Mouse (Mus musculus) granulocyte monocyte progenitor cell, adult 5-6 weeks (primary cell): ENCODE measurements at regions not wholly inside any gene's neighbourhood (a gene's known extent, or its start where the extent isn't known, plus 50 kb on each side); places are given as distances from the start of the nearest gene placed in this dataset.
A peak's percentile ranks its signal among the peaks of the same experiment; 100 is the strongest.

Experiments used
- ATAC-seq: replicated peaks from 2 replicates; pipeline ENCODE4 v1.8.0; 2016; ENCODE audit warnings: mild to moderate bottlenecking, moderate TSS enrichment, inconsistent platforms; ENCODE audit not compliant: poor library complexity, severe bottlenecking

DNA sequence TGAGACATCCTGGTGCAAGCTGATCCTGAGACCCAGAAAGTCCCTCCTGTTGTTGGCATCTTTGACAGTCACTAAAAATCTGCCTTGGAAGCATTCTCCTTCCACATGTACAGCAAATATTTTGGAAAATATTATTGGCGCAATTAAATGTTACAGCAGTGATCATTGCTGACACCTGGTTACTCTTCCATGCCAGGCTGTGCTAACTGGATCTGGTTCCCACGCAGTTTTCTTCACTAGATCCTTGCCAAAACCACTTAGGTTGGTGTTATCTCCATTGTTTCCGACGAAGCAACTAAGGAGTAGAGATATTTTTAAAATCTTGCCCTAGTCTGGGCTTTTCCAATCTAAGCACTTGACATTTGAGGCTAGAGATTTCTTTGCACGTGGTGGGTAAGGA is 321.8 kb upstream of the G2e3 start:
- no peak for ATAC-seq

DNA sequence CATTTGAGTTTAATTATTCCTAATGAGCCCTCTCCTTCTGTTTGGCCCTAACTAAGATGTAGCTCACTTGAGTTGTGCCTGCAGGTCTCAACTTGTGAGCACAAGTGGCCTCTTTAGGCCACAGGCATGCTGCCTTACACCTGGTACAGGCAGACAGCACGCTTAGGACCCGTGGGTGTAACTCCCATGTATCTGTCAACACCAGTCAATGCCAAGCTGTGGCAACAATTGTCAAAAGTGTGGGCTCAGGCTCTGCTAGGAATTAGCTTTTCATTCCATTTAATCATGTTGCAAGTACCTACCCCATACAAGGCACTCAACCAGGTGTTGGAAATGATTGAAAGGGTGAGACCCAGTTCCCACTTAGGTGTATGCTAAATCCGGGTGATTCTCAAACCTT is 322.3 kb upstream of the G2e3 start:
- ATAC-seq = no peak

GRCm38 (mm10) chr12:51024057-51024743 is 323.7 kb upstream of the G2e3 start:
- ATAC-seq = no peak

GRCm38 (mm10) chr12:51018185-51018584 is 329.7 kb upstream of the G2e3 start:
- ATAC-seq = no peak

DNA sequence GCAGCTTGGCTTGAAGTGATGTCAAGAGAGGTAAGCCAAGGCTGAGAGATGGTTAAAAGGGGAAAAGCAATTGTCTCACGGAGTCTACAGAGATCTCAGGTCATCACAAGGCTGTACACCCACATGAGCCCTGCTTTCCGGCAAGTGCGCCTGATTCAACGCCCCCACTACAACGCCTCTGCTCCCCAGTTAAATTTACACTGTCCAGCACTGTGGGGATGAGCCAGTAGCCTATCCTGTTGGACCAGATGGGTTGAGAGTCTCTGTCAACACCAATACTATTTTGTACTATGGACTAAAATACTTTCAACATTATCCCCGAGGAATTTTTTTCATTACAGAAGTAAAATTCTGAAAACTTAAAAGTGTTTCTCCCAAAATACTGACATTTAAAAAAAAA is 331.8 kb upstream of the G2e3 start:
- no peak for ATAC-seq

DNA sequence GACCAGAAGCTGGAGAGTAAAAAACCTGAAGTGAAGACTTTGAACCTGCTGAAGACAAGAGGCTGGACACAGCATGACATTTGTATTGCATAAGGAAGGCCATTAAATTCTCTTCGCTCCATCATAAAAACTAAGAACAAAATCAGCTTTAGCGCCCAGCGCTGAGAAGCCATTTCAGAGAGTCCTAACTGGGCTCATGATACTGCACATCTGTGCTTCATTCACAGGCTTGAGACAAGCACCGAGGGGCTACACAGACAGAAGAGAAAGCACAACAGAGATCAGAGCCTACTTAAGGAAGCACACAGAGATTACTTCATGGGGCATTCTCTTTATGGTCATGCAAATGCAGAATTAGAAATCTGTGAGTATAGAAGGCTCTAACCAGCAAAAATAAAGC is 338.2 kb upstream of the G2e3 start:
- no peak for ATAC-seq

GRCm38 (mm10) chr12:51001722-51002592 is 345.9 kb upstream of the G2e3 start:
- no peak for ATAC-seq

GRCm38 (mm10) chr12:51001096-51001495 is 346.8 kb upstream of the G2e3 start:
- ATAC-seq = no peak

DNA sequence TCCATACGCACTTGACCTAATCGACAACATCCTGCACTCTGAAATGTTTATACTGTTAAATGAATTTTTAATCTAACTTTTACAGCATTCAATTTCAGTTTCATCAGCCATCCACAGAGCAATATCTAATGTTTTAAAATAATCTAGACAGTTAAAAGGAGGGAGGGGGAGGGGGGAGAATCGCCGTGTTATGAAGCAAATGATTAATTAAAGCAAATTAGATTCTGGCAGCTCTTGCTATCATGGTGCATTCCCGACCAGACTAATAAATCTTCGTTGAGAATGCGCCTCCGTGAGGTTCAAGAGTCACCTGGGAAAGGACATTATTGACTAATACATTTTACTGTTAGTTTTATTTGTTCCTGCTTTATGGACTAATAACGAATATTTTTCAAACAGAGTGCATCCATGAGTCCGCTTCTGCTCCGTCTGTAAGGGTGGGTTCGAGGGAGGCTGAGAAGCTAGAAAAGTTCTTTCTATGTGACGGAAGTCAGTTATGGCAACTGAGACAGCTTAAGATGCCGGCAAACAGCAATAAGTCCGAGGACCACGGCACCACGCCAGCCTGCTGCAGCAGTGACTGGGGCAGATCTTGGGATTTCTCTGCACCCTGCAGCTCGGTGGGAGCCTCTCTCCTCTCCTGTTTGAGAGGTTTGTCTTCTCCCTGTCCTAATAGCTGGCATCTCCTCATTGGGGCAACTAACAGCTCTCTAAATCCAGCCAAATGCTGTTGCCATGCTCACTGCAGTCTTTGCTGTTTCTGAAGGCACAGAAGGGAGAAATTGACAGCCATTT is 347.4 kb upstream of the G2e3 start:
- no peak for ATAC-seq

- peak; percentile 46; the same call in 1 of the 2 replicates for ATAC-seq
Measured at GRCm38 (mm10) chr12:50999295-51000237, 348.3 kb upstream of the G2e3 start.

DNA sequence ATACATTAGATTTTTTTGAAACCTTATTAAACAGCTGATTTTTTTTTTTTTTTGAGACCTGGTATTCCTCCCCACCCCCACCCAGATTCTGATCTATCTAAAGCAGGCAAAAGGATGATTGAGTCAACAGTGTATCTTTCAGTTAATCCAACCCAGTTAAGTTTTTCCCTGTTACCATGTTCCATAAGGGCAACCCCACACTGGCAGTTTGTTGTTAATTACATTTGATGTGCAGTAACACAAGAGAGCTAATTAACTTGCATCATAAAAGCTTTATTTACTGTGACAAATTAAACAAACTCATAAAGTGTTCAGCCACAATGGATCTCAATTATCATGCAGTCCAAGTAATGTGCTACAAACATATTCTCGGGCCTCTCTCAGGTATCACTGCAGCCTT is 346.8 kb upstream of the Prkd1 start:
- ATAC-seq = no peak

DNA sequence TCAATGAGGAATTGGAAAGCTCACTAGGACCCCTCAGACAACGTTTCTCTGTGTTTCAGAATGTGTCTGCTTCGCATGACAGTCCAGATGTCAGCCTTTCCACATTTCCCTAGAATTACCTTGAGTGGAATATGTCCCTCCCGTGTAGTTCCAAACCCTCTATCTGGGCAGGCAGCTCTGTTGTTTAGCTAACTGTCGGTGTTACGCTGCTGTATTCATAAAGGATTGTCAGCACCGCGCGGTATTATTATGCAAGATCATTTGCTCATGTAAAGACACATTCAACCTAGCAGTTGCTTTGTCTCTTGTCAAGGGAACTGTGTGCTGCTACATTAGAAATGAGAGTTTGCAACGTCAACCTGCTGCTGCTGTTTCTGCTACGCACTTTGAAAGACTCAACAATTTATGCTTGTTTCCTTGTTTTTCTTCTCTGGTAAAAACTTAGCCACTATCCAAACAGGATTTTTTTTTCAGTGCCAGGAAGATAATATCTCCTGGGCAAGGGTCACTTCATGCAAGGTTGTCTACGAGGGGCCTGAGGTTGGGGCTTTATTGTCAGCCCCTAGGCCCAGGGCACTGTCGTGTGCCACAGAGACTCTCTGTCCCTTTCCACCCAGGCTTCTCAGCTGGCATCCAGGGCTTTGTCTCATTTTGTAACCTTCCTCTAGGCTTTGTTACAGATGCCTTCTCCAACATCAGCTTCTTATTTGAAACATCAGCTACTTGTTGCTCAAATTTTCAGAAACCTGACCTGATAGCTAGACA is 340.8 kb upstream of the Prkd1 start:
- no peak for ATAC-seq

GRCm38 (mm10) chr12:50981318-50981717 is 332.4 kb upstream of the Prkd1 start:
- ATAC-seq = no peak

DNA sequence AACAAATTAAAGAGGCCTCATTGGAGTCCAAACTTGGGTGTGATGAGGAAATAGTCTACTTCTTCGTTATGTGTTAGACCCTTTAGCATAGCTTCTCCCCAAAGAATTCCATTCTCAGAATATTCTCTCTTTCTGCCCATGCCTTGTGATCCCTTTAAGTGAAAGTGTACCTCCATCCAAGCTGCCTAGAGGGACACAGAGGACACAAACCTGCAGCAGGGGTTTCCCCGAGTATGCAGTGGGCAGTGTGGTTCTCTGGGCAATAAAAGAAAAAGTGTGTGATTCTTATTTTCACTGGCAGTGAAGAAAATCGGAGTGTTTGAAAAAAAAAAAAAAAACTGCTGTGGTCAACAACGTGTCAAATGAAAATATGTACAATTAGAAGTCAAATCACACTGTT is 331.9 kb upstream of the Prkd1 start:
- ATAC-seq = no peak

DNA sequence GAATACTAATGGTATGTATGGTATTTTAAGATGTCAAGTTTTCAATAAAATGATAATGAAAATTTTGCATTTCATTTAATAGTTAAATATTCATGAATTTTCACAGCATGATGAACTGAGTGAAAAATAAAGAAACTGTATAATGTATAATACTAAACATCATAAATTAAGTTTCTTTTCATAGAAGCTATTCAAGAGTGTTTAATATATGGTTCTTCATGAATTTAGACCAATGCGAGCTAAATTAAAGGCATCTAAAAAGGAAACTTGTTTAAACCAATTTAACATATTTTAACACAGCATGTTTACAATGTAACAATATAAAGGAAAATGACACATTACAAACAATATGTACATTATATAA is 321.8 kb upstream of the Prkd1 start:
- ATAC-seq = no peak

DNA sequence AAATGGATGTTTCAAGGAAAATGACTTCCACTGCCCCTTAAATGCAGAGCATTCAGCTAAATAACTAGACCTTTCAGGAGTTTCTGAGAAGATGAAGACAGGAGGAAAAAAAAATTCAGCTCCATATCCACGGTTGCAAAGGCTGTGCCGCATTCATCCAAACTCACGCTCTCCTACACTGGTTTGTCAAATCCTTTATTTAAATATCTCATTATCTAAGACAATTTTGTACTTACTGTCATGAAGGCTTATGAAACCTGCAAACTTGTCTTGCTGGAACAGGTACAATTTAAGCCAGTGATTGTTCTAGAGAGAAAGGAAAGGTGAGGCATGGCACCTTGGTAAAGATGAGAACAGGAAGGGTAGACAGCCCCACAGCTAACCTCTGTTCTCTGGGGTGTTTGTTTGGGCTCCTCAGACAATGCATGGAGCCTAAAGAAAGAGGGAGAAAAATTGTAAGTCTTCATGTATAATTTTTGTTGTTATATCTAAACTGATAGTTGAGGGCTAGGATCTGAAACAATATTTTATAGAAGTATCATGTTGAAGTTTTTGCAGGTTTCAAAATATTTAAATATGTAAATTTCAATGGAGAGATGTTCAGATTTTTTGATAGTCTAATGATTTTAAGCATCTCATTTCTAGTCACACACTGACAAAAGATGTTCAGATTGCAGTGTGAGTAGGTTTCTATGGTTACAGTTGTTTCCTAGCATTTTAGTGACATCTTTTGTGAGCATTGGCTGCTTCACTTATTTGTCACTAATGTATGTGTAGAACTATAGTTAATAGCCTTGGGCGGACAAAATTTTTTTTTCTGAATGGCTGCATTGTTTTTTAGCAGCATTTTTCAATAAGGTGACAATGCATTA is 321.2 kb upstream of the Prkd1 start:
- ATAC-seq = no peak

DNA sequence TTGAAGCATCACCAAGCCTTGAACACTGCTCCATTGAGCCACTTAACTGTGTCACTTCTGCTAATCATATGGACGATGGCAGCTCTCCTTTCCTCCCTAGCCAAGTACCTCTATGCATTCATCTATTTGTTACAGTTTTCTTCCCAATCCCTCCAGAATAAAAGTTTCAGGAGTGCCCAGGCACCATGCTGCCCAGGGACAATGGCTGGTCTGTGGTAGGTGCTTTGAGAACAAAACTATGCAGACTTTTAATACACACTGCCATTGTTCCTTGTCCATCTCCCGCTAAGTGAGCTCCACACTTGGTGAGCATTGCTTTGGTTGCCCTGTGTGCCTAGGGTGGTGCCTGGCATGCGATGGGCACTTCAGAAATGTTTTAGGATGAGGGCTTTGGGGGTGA is 320.5 kb upstream of the Prkd1 start:
- ATAC-seq = no peak

DNA sequence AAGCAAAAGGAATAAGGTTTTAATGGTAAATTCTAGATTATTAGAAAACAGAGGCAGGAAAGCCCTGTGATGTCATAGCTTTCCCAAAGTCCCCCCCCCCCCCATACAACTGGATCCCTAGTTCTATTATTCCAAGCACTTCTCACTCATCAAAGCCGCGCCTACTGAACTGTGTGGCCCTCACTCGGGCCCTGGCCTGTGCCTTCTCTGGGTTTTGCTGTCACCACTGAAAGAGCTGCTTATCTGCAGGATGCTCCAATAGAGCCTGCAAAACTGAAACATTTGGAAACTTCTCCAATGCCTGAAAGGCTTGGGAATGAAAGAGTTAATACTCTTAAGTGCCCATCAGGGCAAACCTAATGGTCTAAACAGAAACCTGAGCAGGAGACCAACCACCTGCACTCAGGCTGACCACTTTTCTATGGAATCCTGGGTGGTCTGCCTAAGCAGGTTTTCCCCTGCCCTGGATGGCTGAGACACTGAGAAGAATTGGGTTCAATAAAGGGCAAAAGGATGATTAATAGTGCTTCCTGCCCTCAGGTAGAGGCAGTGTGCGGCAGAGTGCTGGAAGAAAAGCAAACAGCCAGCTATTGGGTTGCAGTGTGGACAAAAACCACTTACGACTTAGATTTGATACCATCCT is 318.4 kb upstream of the Prkd1 start:
- no peak for ATAC-seq
